Mouse (Mus musculus): ENCODE data around the gene Vtn.

GRCm38 (mm10) chr11:78490781-78491241 is 8.1 kb upstream of the Vtn start:
- peak; percentile 23; the same call in 1 of the 2 replicates for TF ChIP-seq CTCF (IDR thresholded peaks at IDR 0.05; ENCODE audit: borderline replicate concordance, insufficient read depth, low read depth, low read length)
- TF ChIP-seq POLR2A (IDR thresholded peaks at IDR 0.05; ENCODE audit: borderline replicate concordance, insufficient read depth, low read length), result peak; percentile 26; the same call in 1 of the 2 replicates

All from cerebellum, adult 2 months (tissue).